Mouse (Mus musculus): ENCODE results near the gene Mt2. TPM values are rescaled to one million over a fixed set of nuclear protein-coding genes. Genes with fewer than 3 reads are reported as not detected.

Mt2 gene
- polyA plus RNA-seq, 1 experiment from 2014 or later, result 15.2 TPM

- no peak for ATAC-seq (ENCODE audit: insufficient read depth)
- H3K27ac ChIP-seq (ENCODE audit: low read depth), result no peak overlapping the region
- H3K9ac ChIP-seq, result no peak overlapping the region
- no peak overlapping the region for H3K4me3 ChIP-seq (ENCODE audit: low read depth, low read length)
- no peaks in the 10 kb centered on the region for H3K9me3 ChIP-seq (ENCODE audit: low read depth, low read length)
- 85% methylated on average over 6 of the region's 6 CpGs for WGBS
- H3K27me3 ChIP-seq (ENCODE audit: insufficient read depth, low read length), result no peaks in the 10 kb centered on the region
- no peaks in the 10 kb centered on the region for H3K36me3 ChIP-seq (ENCODE audit: insufficient read depth)
- H3K4me2 ChIP-seq, result no peak overlapping the region
- DNase-seq, result no peak
- H3K4me1 ChIP-seq (ENCODE audit: insufficient read depth), result no peaks in the 10 kb centered on the region
- TF ChIP-seq CTCF (IDR thresholded peaks at IDR 0.05; ENCODE audit: low read depth), result no peak
These were observed 36.9 kb upstream of the Mt2 start for GRCm38 (mm10) chr8:94135556-94135955.

GRCm38 (mm10) chr8:94136192-94136591, 36.3 kb upstream of the Mt2 start:
- no peak overlapping the region for H3K9ac ChIP-seq
- no peaks in the 10 kb centered on the region for H3K9me3 ChIP-seq (ENCODE audit: low read depth, low read length)
- no peaks in the 10 kb centered on the region for H3K4me1 ChIP-seq (ENCODE audit: insufficient read depth)
- no peak overlapping the region for H3K27ac ChIP-seq (ENCODE audit: low read depth)
- no peak for DNase-seq
- 52% methylated on average over 7 of the region's 7 CpGs for WGBS
- no peak overlapping the region for H3K4me3 ChIP-seq (ENCODE audit: low read depth, low read length)
- H3K36me3 ChIP-seq (ENCODE audit: insufficient read depth), result no peaks in the 10 kb centered on the region
- ATAC-seq (ENCODE audit: insufficient read depth), result no peak
- TF ChIP-seq CTCF (IDR thresholded peaks at IDR 0.05; ENCODE audit: low read depth), result no peak
- H3K4me2 ChIP-seq, result no peak overlapping the region
- H3K27me3 ChIP-seq (ENCODE audit: insufficient read depth, low read length), result no peaks in the 10 kb centered on the region

GRCm38 (mm10) chr8:94136933-94137332, 35.5 kb upstream of the Mt2 start, which contains the start of gene Mt4:
Mt4 (plus strand) TSS chr8:94137197.
- no peak for TF ChIP-seq CTCF (IDR thresholded peaks at IDR 0.05; ENCODE audit: low read depth)
- WGBS, result 48% methylated on average over 6 of the region's 6 CpGs
- no peak within 1 kb of the TSS for H3K4me2 ChIP-seq
- no peak within 1 kb of the TSS for H3K4me3 ChIP-seq (ENCODE audit: low read depth, low read length)
- H3K36me3 ChIP-seq (ENCODE audit: insufficient read depth), result no peaks in the 10 kb centered on the region
- no peaks in the 10 kb centered on the region for H3K27me3 ChIP-seq (ENCODE audit: insufficient read depth, low read length)
- DNase-seq (no peak), ATAC-seq (ENCODE audit: insufficient read depth) (no peak)
- H3K9ac ChIP-seq, result no peak within 1 kb of the TSS
- no peak within 1 kb of the TSS for H3K27ac ChIP-seq (ENCODE audit: low read depth)
- H3K9me3 ChIP-seq (ENCODE audit: low read depth, low read length), result no peaks in the 10 kb centered on the region
- H3K4me1 ChIP-seq (ENCODE audit: insufficient read depth), result no peaks in the 10 kb centered on the region

- DNase-seq (no peak), ATAC-seq (ENCODE audit: insufficient read depth) (no peak)
- WGBS, result 85% methylated on average over 4 of the region's 4 CpGs
These were observed 32.1 kb upstream of the Mt2 start for GRCm38 (mm10) chr8:94140266-94140795.

GRCm38 (mm10) chr8:94148236-94148635, 24.2 kb upstream of the Mt2 start:
- no peak overlapping the region for H3K4me3 ChIP-seq (ENCODE audit: low read depth, low read length)
- H3K27me3 ChIP-seq (ENCODE audit: insufficient read depth, low read length), result peaks cover 5% of the 10 kb centered on the region; the same call in 1 of the 2 replicates
- no peaks in the 10 kb centered on the region for H3K36me3 ChIP-seq (ENCODE audit: insufficient read depth)
- no peaks in the 10 kb centered on the region for H3K4me1 ChIP-seq (ENCODE audit: insufficient read depth)
- H3K9ac ChIP-seq, result no peak overlapping the region
- H3K4me2 ChIP-seq, result no peak overlapping the region
- H3K27ac ChIP-seq (ENCODE audit: low read depth), result no peak overlapping the region
- H3K9me3 ChIP-seq (ENCODE audit: low read depth, low read length), result no peaks in the 10 kb centered on the region
- ATAC-seq (ENCODE audit: insufficient read depth) (no peak), DNase-seq (no peak)
- TF ChIP-seq CTCF (IDR thresholded peaks at IDR 0.05; ENCODE audit: low read depth), result no peak
- WGBS, result 30% methylated on average over 5 of the region's 5 CpGs

More at GRCm38 (mm10) chr8:94140266-94140795, 32.1 kb upstream of the Mt2 start:
- Histone ChIP-seq H3K9me3 (ENCODE audit: low read depth, low read length) (no peaks in the 10 kb centered on the region), H3K4me2 (no peak overlapping the region), H3K27ac (ENCODE audit: low read depth) (no peak overlapping the region), H3K4me1 (ENCODE audit: insufficient read depth) (no peaks in the 10 kb centered on the region), H3K4me3 (ENCODE audit: low read depth, low read length) (no peak overlapping the region), H3K27me3 (ENCODE audit: insufficient read depth, low read length) (no peaks in the 10 kb centered on the region), H3K36me3 (ENCODE audit: insufficient read depth) (no peaks in the 10 kb centered on the region), H3K9ac (no peak overlapping the region)
- no peak for TF ChIP-seq CTCF (IDR thresholded peaks at IDR 0.05; ENCODE audit: low read depth)

GRCm38 (mm10) chr8:94150925-94151324, 21.5 kb upstream of the Mt2 start:
- ATAC-seq (ENCODE audit: insufficient read depth) (no peak), DNase-seq (no peak)
- Histone ChIP-seq H3K36me3 (ENCODE audit: insufficient read depth) (no peaks in the 10 kb centered on the region), H3K27me3 (ENCODE audit: insufficient read depth, low read length) (peaks cover 8% of the 10 kb centered on the region; the same call in 1 of the 2 replicates), H3K4me2 (no peak overlapping the region), H3K9ac (no peak overlapping the region), H3K9me3 (ENCODE audit: low read depth, low read length) (no peaks in the 10 kb centered on the region), H3K4me1 (ENCODE audit: insufficient read depth) (0 out of 2 replicates have a peak, but pooled peaks cover 3% of the 10 kb centered on the region), H3K27ac (ENCODE audit: low read depth) (no peak overlapping the region), H3K4me3 (ENCODE audit: low read depth, low read length) (no peak overlapping the region)
- WGBS, result 74% methylated on average over 5 of the region's 5 CpGs
- no peak for TF ChIP-seq CTCF (IDR thresholded peaks at IDR 0.05; ENCODE audit: low read depth)

GRCm38 (mm10) chr8:94152513-94153300, 19.8 kb upstream of the Mt2 start, which contains the start of gene Mt3:
Mt3 (plus strand) TSS chr8:94152607.
- Histone ChIP-seq H3K4me1 (ENCODE audit: insufficient read depth) (0 out of 2 replicates have a peak, but pooled peaks cover 3% of the 10 kb centered on the region), H3K4me3 (ENCODE audit: low read depth, low read length) (peak within 1 kb of the TSS; percentile 19), H3K9me3 (ENCODE audit: low read depth, low read length) (no peaks in the 10 kb centered on the region), H3K27ac (ENCODE audit: low read depth) (no peak within 1 kb of the TSS), H3K27me3 (ENCODE audit: insufficient read depth, low read length) (peaks cover 8% of the 10 kb centered on the region; the same call in 1 of the 2 replicates), H3K36me3 (ENCODE audit: insufficient read depth) (no peaks in the 10 kb centered on the region), H3K4me2 (peak within 1 kb of the TSS; percentile 61), H3K9ac (0 out of 2 replicates have a peak within 1 kb of the TSS, but pooled peaks have one; percentile 16)
- peak; percentile 38 for TF ChIP-seq CTCF (IDR thresholded peaks at IDR 0.05; ENCODE audit: low read depth)
- ATAC-seq (ENCODE audit: insufficient read depth) (peak; percentile 74), DNase-seq (peak; percentile 68)
- 2% methylated on average over 29 of the region's 29 CpGs for WGBS
